Mouse (Mus musculus): Measurements from ENCODE around the gene Mid1.
"Not testable (repeated sequence)": the region's sequence is repeated elsewhere in the genome, so short reads cannot be mapped to it uniquely, and the experiment has no call there.

The Mid1 gene

DNA sequence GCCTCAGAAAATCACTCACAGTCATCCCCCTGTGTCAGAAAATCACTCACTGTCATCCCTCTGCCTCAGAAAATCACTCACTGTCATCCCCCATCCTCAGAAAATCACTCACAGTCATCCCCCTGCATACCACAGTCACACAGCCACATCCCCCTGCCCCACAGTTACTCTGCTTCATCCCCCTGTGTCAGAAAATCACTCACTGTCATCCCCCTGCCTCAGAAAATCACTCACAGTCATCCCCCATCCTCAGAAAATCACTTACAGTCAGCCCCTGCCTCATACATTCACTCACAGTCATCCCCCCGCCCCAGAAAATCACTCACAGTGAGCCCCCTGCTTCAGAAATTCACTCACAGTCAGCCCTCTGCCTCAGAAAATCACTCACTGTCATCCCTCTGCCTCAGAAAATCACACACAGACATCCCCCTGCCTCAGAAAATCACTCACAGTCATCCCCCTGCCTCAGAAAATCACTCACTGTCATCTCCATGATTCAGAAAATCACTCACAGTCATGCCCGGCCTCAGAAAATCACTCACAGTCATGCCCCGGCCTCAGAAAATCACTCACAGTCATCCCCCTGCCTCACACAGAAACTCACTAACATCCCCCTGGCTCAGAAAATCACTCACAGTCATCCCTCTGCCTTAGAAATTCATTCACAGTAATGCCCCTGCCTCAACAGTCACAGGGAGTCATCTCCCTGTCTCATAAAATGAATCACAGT is 315.1 kb downstream of the Mid1 start:
- DNase-seq (ENCODE audit: low read depth, low spot score): peak; percentile 47

DNA sequence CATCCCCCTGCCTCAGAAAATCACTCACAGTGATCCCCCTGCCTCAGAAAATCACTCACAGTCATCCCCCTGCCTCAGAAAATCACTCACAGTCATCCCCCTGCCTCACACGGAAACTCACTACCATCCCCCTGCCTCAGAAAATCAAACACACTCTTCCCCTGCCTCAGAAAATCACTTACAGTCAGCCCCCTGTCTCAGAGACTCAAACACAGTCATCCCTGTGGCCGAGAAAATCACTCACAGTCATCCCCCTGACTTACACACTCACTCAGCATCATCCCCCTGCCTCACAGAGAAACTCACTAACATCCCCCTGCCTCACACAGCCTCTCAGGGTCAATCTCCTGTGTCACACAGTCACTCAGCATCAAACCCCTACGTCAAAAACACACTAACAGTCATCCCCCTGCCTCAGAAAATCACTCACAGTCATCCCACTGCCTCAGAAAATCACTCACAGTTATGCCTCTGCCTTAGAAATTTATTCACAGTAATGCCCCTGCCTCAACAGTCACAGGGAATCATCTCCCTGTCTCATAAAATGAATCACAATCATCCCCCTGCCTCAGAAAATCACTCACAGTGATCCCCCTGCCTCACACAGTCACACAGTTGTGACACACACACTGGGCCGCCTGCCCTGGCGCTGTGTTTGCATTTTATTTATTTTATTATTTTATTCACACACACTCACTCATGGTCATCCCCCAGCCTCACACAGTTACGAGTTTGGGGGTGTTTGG is 315.8 kb downstream of the Mid1 start:
- not testable (repeated sequence) for DNase-seq (ENCODE audit: low read depth, low spot score)

DNA sequence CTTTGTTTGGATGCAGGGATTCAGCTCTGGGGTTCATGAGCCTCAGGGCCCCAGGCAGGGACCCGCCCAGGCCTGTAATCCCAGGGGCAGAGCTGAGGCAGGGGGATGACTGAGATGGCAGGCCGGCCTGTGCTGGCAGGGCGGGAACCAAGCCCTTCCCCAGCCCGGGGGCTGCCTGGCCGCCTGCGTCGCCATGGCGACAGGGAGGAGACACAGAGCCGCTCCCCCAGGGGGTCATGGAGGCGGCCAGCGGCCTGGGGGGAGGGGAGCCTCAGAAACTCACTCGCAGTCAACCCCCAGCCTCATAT is 316.3 kb downstream of the Mid1 start:
- DNase-seq (ENCODE audit: low read depth, low spot score): not testable (repeated sequence)

DNA sequence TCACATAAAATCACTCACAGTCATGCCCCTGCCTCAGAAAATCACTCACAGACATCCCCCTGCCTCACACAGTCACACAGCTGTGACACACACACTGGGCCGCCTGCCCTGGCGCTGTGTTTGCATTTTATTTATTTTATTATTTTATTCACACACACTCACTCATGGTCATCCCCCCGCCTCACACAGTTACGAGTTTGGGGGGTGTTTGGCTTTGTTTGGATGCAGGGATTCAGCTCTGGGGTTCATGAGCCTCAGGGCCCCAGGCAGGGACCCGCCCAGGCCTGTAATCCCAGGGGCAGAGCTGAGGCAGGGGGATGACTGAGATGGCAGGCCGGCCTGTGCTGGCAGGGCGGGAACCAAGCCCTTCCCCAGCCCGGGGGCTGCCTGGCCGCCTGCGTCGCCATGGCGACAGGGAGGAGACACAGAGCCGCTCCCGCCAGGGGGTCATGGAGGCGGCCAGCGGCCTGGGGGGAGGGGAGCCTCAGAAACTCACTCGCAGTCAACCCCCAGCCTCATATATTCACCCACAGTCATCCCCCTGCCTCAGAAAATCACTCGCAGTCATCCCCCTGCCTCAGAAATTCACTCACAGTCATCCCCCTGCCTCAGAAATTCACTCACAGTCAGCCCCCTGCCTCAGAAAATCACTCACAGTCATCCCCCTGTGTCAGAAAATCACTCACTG is 317.7 kb downstream of the Mid1 start:
- not testable (repeated sequence) for DNase-seq (ENCODE audit: low read depth, low spot score)

DNA sequence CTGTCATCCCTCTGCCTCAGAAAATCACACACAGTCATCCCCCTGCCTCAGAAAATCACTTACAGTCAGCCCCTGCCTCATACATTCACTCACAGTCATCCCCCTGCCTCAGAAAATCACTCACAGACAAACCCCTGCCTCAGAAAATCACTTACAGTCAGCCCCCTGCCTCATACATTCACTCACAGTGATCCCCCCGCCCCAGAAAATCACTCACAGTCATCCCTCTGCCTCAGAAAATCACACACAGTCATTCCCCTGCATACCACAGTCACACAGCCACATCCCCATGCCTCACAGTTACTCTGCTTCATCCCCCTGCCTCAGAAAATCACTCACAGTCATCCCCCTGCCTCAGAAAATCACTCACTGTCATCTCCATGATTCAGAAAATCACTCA is 318.5 kb downstream of the Mid1 start:
- DNase-seq (ENCODE audit: low read depth, low spot score): not testable (repeated sequence)

DNA sequence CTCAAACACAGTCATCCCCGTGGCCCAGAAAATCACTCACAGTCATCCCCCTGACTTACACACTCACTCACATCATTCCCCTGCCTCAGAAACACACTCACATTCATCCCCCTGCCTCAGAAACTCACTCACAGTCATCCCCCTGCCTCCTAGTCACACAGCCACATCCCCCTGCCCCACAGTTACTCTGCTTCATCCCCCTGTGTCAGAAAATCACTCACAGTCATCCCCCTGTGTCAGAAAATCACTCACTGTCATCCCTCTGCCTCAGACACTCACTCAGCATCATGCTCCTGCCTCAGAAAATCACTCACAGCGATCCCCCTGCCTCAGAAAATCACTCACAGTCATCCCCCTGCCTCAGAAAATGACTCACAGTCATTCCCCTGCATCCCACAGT is 319.2 kb downstream of the Mid1 start:
- not testable (repeated sequence) for DNase-seq (ENCODE audit: low read depth, low spot score)

DNA sequence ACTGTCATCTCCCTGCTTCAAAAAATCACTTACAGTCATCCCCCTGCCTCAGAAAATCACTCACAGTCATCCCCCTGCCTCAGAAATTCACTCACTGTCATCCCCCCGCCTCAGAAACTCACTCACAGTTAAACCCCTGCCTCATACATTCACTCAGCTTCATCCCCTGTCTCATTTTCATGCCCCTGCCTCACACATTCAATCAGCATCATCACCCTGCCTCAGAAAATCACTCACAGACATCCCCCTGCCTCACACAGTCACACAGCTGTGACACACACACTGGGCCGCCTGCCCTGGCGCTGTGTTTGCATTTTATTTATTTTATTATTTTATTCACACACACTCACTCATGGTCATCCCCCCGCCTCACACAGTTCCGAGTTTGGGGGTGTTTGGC is 319.8 kb downstream of the Mid1 start:
- DNase-seq (ENCODE audit: low read depth, low spot score): not testable (repeated sequence)

DNA sequence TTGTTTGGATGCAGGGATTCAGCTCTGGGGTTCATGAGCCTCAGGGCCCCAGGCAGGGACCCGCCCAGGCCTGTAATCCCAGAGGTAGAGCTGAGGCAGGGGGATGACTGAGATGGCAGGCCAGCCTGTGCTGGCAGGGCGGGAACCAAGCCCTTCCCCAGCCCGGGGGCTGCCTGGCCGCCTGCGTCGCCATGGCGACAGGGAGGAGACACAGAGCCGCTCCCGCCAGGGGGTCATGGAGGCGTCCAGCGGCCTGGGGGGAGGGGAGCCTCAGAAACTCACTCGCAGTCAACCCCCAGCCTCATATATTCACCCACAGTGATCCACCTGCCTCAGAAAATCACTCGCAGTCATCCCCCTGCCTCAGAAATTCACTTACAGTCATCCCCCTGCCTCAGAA is 320.2 kb downstream of the Mid1 start:
- peak; percentile 96 for DNase-seq (ENCODE audit: low read depth, low spot score)

DNA sequence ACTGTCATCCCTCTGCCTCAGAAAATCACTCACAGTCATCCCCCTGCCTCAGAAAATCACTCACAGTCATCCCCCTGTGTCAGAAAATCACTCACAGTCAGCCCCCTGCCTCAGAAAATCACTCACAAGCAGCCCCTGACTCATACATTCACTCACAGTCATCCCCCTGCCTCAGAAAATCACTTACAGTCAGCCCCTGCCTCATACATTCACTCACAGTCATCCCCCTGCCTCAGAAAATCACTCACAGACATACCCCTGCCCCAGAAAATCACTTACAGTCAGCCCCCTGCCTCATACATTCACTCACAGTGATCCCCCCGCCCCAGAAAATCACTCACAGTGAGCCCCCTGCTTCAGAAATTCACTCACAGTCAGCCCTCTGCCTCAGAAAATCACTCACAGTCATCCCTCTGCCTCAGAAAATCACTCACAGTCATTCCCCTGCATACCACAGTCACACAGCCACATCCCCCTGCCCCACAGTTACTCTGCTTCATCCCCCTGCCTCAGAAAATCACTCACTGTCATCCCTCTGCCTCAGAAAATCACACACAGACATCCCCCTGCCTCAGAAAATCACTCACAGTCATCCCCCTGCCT is 320.8 kb downstream of the Mid1 start:
- DNase-seq (ENCODE audit: low read depth, low spot score): not testable (repeated sequence)

DNA sequence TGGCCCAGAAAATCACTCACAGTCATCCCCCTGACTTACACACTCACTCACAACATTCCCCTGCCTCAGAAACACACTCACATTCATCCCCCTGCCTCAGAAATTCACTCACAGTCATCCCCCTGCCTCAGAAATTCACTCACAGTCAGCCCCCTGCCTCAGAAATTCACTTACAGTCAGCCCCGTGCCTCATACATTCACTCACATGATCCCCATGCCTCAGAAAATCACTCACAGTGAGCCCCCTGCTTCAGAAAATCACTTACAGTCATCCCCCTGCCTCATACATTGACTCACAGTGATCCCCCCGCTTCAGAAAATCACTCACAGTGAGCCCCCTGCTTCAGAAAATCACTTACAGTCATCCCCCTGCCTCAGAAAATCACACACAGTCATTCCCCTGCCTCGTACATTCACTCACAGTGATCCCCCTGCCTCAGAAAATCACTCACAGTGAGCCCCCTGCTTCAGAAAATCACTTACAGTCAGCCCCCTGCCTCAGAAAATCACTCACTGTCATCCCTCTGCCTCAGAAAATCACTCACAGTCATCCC is 321.8 kb downstream of the Mid1 start:
- not testable (repeated sequence) for DNase-seq (ENCODE audit: low read depth, low spot score)

DNA sequence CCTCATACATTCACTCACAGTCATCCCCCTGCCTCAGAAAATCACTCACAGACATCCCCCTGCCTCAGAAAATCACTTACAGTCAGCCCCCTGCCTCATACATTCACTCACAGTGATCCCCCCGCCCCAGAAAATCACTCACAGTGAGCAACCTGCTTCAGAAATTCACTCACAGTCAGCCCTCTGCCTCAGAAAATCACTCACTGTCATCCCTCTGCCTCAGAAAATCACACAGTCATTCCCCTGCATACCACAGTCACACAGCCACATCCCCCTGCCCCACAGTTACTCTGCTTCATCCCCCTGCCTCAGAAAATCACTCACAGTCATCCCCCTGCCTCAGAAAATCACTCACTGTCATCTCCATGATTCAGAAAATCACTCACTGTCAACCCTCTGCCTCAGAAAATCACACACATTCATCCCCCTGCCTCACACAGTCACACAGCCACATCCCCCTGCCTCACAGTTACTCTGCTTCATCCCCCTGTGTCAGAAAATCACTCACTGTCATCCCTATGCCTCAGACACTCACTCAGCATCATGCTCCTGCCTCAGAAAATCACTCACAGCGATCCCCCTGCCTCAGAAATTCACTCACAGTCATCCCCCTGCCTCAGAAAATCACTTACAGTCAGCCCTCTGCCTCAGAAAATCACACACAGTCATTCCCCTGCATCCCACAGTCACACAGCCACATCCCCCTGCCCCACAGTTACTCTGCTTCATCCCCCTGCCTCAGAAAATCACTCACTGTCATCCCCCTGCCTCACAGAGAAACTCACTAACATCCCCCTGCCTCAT is 322.6 kb downstream of the Mid1 start:
- DNase-seq (ENCODE audit: low read depth, low spot score): not testable (repeated sequence)

DNA sequence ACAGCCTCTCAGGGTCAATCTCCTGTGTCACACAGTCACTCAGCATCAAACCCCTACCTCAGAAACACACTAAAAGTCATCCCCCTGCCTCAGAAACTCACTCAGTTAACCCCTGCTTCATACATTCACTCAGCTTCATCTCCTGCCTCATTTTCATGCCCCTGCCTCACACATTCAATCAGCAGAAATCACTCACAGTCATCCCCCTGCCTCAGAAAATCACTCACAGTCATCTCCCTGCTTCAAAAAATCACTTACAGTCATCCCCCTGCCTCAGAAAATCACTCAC is 323.1 kb downstream of the Mid1 start:
- peak; percentile 39 for DNase-seq (ENCODE audit: low read depth, low spot score)

DNA sequence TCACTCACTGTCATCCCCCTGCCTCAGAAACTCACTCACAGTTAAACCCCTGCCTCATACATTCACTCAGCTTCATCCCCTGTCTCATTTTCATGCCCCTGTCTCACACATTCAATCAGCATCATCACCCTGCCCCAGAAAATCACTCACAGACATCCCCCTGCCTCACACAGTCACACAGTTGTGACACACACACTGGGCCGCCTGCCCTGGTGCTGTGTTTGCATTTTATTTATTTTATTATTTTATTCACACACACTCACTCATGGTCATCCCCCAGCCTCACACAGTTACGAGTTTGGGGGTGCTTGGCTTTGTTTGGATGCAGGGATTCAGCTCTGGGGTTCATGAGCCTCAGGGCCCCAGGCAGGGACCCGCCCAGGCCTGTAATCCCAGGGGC is 323.6 kb downstream of the Mid1 start:
- peak; percentile 40 for DNase-seq (ENCODE audit: low read depth, low spot score)

DNA sequence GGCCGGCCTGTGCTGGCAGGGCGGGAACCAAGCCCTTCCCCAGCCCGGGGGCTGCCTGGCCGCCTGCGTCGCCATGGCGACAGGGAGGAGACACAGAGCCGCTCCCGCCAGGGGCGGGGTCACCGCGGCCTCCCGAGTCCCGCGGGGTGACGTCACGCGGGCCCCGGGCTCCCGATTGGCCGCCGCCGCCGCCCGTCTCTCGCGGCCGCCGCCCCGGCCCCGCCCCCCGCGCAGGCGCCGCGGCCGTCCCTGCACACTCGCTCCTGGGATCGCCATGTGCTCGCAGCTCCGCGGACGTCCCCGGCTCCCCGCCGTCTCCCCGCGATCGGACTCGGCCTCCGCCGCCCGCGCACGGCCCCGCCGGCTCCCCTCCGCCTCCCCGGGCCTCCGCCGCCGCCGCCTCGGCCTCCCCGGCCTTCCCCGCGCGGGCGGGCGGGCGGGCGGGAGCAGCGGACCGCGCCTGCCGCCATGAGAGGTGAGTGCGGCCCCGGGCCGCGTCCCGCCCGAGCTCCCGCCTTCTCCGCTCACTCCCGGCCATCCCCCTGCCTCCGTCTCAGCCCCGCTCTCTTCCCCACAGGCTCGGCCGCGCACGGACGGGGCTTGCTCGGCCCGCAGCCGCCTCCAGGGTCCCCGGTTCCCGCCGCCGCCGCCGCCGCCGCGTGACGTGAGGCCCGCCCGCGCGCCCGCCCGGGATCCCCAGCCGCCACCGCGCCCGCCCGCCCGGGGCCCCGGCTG is 324.2 kb downstream of the Mid1 start, which contains the start of gene Gm21887:
Gene Gm21887 (plus strand): TSS at position 644 of the 735 bp plus-strand sequence.
- peak; percentile 97 for DNase-seq (ENCODE audit: low read depth, low spot score)

DNA sequence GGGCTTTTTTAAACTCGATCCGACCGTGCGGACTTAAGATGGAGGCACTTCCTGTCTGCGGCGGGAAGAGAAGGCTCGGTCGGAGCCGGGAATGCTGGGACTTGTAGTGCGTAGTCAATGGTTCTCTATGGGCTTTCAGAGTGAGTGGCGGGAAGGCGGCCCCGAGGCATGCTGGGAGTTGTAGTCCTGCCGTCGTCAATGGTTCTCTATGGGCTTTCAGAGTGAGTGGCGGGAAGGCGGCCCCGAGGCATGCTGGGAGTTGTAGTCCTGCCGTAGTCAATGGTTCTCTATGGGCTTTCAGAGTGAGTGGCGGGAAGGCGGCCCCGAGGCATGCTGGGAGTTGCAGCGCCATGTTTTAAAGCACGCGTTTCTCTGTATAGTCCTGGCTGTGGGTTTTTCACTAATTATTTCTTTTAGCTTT is 324.8 kb downstream of the Mid1 start:
- DNase-seq (ENCODE audit: low read depth, low spot score): peak; percentile 100

DNA sequence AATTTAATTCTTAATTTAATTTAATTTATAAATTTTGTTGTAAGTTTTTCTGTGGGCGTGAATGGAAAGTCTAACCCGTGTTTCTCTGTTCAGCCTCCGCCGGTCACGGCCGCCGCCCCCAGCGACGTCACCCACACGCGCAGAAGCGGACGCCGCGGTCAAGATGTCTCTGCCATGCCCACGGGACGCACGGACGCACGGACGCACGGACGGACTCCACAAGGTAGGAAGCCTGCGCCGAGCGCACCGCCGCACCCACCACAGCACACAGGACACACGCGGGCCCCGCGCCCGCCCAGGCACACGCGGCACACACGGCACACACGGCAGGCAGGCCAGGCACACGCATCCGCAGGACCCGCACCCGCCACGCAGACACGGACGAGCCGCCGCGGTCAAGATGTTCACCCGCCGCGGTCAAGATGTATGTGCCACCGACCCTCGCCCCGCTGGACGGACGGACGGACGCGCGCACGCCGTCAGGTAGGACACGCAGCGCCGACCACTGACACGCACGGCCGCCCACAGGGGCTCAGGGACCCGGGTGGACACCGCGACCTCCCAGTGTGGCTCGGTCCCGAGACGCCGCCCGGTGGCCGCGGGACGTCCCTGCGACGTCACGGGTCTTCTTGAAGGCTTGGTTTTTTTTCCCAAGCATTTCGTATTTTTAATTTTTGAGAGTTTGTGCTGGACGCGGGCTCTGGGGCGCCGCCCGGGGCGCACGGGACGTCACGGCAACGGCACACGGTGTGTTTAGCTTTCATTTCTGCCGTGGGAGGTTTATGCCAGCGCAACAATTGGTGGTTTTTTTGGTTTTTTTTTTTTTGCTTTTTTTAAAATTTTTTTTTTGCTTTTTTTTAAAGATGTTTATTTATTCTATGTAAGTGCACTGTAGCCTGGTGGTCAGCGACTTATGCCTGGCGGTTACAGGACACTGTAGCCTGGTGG is 325.9 kb downstream of the Mid1 start:
- peak; percentile 78 for DNase-seq (ENCODE audit: low read depth, low spot score)

DNA sequence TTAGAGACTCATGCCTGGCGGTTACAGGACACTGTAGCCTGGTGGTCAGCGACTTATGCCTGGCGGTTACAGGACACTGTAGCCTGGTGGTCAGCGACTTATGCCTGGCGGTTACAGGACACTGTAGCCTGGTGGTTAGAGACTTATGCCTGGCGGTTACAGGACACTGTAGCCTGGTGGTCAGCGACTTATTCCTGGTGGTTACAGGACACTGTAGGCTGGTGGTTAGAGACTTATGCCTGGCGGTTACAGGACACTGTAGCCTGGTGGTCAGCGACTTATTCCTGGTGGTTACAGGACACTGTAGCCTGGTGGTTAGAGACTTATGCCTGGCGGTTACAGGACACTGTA is 326.5 kb downstream of the Mid1 start:
- DNase-seq (ENCODE audit: low read depth, low spot score): not testable (repeated sequence)

DNA sequence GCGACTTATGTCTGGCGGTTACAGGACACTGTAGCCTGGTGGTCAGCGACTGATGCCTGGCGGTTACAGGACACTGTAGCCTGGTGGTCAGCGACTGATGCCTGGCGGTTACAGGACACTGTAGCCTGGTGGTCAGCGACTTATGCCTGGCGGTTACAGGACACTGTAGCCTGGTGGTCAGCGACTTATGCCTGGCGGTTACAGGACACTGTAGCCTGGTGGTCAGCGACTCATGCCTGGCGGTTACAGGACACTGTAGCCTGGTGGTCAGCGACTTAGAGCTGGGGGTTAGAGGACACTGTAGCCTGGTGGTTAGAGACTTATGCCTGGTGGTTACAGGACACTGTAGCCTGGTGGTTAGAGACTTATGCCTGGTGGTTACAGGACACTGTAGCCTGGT is 328.4 kb downstream of the Mid1 start:
- DNase-seq (ENCODE audit: low read depth, low spot score): not testable (repeated sequence)

DNA sequence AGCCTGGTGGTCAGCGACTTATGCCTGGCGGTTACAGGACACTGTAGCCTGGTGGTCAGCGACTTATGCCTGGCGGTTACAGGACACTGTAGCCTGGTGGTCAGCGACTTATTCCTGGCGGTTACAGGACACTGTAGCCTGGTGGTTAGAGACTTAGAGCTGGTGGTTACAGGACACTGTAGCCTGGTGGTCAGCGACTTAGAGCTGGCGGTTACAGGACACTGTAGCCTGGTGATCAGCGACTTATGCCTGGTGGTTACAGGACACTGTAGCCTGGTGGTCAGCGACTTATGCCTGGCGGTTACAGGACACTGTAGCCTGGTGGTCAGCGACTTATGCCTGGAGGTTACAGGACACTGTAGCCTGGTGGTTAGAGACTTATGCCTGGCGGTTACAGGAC is 329.0 kb downstream of the Mid1 start:
- DNase-seq (ENCODE audit: low read depth, low spot score): not testable (repeated sequence)

Measured in R1 (cell line).